Mouse (Mus musculus) T-helper 1 cell (primary cell): ENCODE results near the gene Prdx3.

Experiments
- in situ Hi-C: fragments of 300-600 bp; cut with MboI, MseI; formaldehyde crosslinking; loops from one replicate; pipeline ENCODE4 v1.15.1; 2025; ENCODE audit warnings: high pct_unique_total_duplicates

The Prdx3 gene

GRCm38 (mm10) chr19:60874064-60874694 lies at the start of gene Prdx3:
Gene Prdx3, minus strand, starts transcription at chr19:60874556.
- in situ Hi-C loops = loop anchor here (5.0 kb wide), 1 partner anchor 353 kb away; the partner anchor contains the start of gene Csf2ra

- in situ Hi-C loops = no loop called here
Measured at GRCm38 (mm10) chr19:60916869-60917570, 42.7 kb upstream of the Prdx3 start.

GRCm38 (mm10) chr19:60915862-60916261 lies 41.5 kb upstream of the Prdx3 start:
- in situ Hi-C loops = no loop called here

- in situ Hi-C loops = no loop called here
Measured at GRCm38 (mm10) chr19:60915236-60915635, 40.9 kb upstream of the Prdx3 start.

- in situ Hi-C loops = no loop called here
Measured at GRCm38 (mm10) chr19:60911653-60912052, 37.3 kb upstream of the Prdx3 start.

GRCm38 (mm10) chr19:60910304-60910703 lies 35.9 kb upstream of the Prdx3 start:
- in situ Hi-C loops = no loop called here

GRCm38 (mm10) chr19:60905477-60905876 lies 31.1 kb upstream of the Prdx3 start:
- in situ Hi-C loops = no loop called here

GRCm38 (mm10) chr19:60903971-60904370 lies 29.6 kb upstream of the Prdx3 start:
- in situ Hi-C loops = no loop called here

GRCm38 (mm10) chr19:60903139-60903538 lies 28.8 kb upstream of the Prdx3 start:
- in situ Hi-C loops = no loop called here

GRCm38 (mm10) chr19:60895251-60895880 lies 21.0 kb upstream of the Prdx3 start:
- in situ Hi-C loops = no loop called here

GRCm38 (mm10) chr19:60891934-60892547 lies 17.7 kb upstream of the Prdx3 start:
- in situ Hi-C loops = no loop called here

- in situ Hi-C loops = no loop called here
Measured at GRCm38 (mm10) chr19:60891123-60891470, 16.7 kb upstream of the Prdx3 start.

GRCm38 (mm10) chr19:60890391-60891122 lies 16.2 kb upstream of the Prdx3 start:
- in situ Hi-C loops = no loop called here

GRCm38 (mm10) chr19:60889714-60890315 lies 15.5 kb upstream of the Prdx3 start, which contains the start of gene Grk5:
Gene Grk5, plus strand, starts transcription at chr19:60889749.
- in situ Hi-C loops = loop anchor here (5.0 kb wide), 1 partner anchor 197 kb away; no protein-coding TSS in a partner anchor

GRCm38 (mm10) chr19:60889101-60889713 lies 14.9 kb upstream of the Prdx3 start:
- in situ Hi-C loops = loop anchor here (5.0 kb wide), 1 partner anchor 198 kb away; no protein-coding TSS in a partner anchor

- in situ Hi-C loops = loop anchor here (5.0 kb wide), 1 partner anchor 200 kb away; no protein-coding TSS in a partner anchor
Measured at GRCm38 (mm10) chr19:60887637-60888036, 13.3 kb upstream of the Prdx3 start.

GRCm38 (mm10) chr19:60883129-60883528 lies 8.8 kb upstream of the Prdx3 start:
- in situ Hi-C loops = no loop called here

GRCm38 (mm10) chr19:60873501-60873900 lies 855 bp downstream of the Prdx3 start:
- in situ Hi-C loops = loop anchor here (5.0 kb wide), 1 partner anchor 354 kb away; the partner anchor contains the start of gene Csf2ra

GRCm38 (mm10) chr19:60872272-60872671 lies 2.1 kb downstream of the Prdx3 start:
- in situ Hi-C loops = loop anchor here (5.0 kb wide), 1 partner anchor 355 kb away; the partner anchor contains the start of gene Csf2ra

GRCm38 (mm10) chr19:60871366-60871765 lies 3.0 kb downstream of the Prdx3 start:
- in situ Hi-C loops = loop anchor here (5.0 kb wide), 1 partner anchor 356 kb away; the partner anchor contains the start of gene Csf2ra
